Mouse (Mus musculus) adrenal gland, adult (tissue): ENCODE data around the gene Car9.

Experiments
- DNase-seq, 2 experiments: peaks; one replicate each; pipeline ENCODE4 v3.0.0; 2022 to 2023; ENCODE audit warnings: low spot score in 1 of 2; ENCODE audit not compliant: inconsistent age in 2 of 2

Car9 gene

DNA sequence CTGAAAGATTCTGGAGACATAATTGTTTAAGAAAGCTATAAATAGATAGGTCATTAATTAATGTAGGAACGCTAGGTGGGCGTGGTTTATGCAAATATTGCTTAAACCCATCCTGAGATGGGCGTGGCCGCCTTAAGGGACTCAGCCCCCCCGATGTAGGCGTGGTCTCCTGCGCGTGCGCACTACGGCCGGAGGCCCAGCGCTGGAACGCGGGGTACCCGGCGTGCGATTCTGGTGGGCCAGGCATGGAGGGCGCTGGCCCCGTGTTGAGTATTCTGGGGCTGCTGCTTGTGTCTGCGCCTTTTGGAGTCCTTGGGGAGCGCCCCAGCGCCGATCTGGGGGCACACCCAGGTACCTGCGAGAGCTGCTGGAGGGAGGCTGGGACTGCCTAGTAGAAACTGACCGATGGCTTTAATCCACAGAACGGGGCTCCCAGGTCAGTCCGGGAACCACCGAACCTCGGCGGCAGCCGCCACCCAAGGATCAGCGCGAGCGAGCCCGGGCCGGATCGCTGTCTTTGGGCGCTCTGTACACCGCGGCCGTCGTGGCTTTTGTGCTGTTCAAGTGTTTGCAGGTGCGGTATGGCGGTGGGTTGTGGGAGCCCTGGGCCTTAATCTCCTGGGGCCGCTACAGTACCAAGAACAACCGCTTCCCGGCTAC is 13.4 kb upstream of the Car9 start:
- peak; percentile 97 to 100 for DNase-seq

DNA sequence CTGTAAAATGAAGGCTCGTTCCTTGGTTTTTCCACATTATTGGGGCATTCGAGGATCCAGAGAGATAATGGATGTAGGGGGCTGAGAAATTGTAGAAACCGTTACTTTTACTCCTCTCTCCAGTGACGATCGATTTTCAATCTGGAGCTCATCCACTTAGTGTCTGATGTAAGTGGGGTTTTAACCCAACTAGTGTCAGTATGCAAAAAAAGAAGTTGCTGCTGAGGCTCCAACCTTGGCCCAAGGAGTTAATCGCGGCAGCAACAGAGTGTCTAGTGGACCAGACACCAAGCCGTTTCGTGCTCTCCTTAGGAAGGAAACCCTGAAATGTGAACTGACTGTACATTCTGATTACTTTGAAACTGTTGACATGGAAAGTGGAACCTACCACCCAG is 12.9 kb upstream of the Car9 start:
- no peak for DNase-seq

- DNase-seq, result no peak
Measured at GRCm38 (mm10) chr4:43496587-43496986, 10.2 kb upstream of the Car9 start.

GRCm38 (mm10) chr4:43497405-43497804 is 9.4 kb upstream of the Car9 start:
- no peak for DNase-seq

DNA sequence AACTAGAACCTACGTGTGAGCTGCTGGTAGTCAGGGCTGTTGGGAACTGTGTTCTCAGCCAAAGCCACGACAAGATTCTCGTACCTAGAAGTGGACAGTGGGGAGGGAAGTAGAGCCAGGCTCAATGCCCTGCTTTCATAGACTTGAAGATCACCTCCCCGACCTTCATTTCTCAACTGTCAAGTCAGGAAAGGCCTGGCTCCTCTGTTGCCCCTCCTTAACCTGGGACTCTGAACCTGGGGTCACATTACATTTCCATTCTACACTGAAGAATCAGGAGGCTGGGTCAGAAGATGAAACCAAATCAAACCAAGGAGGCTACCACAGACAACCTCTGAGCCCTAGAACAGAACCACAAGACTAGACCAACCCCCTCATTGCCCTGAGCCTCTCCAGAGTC is 8.8 kb upstream of the Car9 start:
- DNase-seq, result no peak

GRCm38 (mm10) chr4:43498983-43499382 is 7.8 kb upstream of the Car9 start:
- peak in 1 of 2 experiments; percentile 55 for DNase-seq

DNA sequence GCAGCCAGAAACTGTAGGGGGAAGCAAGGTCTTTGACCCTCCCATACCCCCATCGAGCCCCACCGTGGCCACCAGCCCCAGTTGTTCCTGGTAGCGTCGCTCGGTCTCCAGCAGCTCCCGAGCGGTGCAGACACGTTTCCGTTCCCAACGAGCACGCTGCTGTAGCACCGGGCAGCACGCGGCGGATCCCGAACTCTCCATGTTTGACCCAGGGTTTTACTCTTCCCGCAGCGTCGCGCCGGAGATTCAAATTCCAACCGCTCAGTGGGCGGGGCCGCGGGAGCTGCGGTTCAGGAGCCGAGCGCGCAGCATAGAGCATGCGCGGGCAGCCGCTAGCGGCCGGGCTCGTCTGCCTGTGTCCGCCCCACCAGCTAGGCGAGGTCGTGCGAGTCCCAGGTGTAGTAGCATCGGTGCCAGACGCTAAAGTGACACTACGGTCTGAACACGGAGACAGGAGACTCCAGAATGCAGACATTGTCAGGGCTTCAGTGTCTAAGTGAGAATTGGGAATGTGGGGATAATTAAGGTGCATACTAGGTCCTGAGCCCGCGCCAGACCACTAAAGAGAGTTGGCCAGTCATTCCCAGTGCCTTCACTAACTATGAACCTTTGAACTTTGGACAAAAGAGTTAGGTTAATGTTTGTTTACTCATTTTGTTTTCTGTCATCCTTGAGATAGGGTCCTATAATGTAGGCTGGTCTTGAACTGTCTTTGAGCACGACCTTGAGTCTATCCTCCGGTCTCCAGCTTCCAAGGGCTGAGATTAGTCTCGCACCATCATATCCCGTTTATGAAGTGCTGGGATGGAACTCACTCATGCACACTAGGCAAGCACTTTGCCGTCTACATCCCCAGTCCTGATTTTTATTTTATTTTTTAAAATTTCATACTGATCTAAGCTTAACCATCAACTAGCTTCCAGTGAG is 7.1 kb upstream of the Car9 start, which contains the start of gene Arhgef39:
Gene Arhgef39 (minus strand): TSS at position 289 of the 927 bp plus-strand sequence.
- peak; percentile 87 to 93 for DNase-seq

- no peak for DNase-seq
Measured at GRCm38 (mm10) chr4:43503041-43503440, 3.7 kb upstream of the Car9 start.

- no peak for DNase-seq
Measured at GRCm38 (mm10) chr4:43503506-43503905, 3.3 kb upstream of the Car9 start.

- DNase-seq, result no peak
Measured at GRCm38 (mm10) chr4:43504269-43504668, 2.5 kb upstream of the Car9 start.

GRCm38 (mm10) chr4:43506074-43506473 is 692 bp upstream of the Car9 start:
- DNase-seq, result no peak

DNA sequence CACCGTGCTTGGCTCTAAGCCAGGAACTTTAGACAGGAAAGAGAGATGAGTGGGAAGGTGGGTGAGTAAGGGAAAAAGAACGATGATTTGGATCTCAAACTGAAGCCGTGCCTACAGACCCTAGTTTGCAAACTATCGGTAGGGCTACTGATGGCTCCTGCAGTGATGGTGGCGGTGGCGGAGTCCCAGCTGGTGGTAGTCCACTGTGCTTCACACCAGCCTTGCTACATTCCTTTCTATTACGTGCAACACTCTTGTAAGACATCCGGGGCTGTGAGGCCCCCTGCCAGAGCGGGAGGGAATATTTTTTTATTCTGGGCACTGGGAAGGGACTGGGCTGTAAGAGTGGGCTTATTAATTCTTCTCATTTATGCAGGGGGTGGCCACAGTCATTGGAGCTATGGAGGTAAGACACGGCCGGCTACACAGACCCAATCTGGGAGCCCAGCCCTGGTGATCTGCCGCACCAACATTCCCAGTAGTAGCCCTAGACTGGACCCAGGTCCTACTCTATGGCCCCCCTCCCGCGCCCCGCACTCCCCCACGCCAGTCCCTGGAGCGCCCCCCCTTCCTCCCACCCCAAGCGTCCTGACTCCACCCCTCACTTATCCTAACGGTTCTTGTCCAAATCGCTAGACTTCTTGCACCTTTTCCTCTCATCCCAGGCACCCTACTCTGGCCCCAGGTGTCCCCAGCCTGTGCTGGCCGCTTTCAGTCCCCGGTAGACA is 1.3 kb downstream of the Car9 start:
- peak in 1 of 2 experiments; percentile 48 for DNase-seq

GRCm38 (mm10) chr4:43508666-43508997 is 1.9 kb downstream of the Car9 start:
- peak; percentile 75 to 91 for DNase-seq

GRCm38 (mm10) chr4:43509109-43509508 is 2.3 kb downstream of the Car9 start:
- DNase-seq, result no peak

- no peak for DNase-seq
Measured at GRCm38 (mm10) chr4:43511675-43512454, 5.1 kb downstream of the Car9 start.

DNA sequence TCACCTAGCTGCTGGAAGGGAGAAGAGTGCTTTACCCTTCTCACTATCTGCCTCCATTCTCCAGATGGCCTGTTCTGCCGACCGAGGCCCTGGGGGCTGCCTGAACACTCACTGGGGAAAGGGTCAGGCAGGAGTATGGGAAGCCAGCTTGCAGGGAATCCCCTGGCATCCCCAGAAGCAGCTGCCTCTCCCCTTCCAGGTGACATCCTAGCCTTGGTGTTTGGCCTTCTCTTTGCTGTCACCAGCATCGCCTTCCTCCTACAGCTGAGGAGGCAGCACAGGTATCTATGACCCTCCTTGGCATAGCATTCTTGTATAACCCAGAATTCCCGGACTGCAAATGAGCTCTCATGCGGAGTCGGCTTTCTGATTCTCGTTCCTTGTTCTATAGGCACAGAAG is 5.9 kb downstream of the Car9 start:
- no peak for DNase-seq

DNA sequence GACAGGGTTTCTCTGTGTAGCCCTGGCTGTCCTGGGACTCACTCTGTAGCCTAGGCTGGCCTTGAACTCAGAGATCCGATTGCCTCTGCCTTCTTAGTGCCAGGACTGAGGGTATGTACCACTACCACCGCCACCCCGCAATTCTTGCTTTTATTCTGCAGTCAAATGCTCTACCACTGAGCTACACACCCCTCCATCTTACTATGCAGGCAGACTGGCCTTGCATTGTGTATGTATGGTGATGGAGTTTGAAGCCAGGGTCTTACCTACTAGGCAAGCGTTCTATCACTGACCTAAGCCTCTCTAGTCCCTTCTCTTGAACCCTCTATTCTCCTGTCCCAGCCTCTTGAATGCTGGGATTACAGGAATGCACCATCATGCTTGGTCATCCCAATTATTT is 6.5 kb downstream of the Car9 start:
- DNase-seq, result no peak

GRCm38 (mm10) chr4:43513791-43514190 is 7.0 kb downstream of the Car9 start:
- DNase-seq, result no peak

DNA sequence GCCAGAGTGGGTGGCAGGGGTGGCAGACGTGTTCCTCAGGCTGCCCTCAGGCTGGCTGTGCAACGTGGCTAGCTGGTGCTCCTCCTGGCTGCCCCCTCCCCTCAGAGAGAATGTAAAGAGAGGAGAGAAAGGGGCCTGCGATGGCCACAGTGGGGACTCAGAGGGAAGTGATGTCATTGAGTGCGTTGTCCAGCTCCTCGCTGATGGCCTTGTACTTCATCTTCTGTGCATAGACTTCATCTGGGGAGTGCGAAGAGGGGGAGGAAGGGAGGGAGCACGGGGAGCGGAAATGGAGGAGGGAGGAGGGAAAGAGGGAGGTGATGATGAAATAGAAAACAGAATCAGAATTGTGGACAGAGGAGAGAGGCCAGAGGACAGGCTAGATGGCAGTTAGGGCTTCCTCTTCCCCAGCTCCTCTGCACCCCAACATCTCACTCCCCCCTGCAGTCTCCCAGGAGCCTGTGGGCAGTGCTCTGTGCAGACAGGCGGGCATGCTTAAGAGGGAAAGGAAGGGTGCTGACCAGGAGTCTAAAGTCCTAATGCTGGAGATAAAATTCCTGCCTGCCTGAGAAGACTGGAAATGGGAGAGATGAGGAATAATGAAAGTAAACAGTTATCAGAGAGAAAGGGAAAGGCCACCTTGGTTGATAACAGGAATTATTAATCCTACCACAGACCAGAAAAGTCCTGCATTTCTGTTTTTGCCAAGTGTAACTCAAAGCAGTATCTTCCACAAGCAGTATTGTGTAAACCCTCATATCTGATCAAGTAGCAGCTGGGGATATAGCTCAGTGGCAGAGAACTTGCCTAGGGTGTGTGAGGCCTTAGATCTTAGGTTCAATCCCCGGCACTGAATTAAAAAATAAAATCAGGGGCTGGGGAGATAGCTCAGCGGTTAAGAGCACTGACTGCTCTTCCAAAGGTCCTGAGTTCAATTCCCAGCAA is 9.3 kb downstream of the Car9 start:
- DNase-seq, result peak; percentile 50 to 72

DNA sequence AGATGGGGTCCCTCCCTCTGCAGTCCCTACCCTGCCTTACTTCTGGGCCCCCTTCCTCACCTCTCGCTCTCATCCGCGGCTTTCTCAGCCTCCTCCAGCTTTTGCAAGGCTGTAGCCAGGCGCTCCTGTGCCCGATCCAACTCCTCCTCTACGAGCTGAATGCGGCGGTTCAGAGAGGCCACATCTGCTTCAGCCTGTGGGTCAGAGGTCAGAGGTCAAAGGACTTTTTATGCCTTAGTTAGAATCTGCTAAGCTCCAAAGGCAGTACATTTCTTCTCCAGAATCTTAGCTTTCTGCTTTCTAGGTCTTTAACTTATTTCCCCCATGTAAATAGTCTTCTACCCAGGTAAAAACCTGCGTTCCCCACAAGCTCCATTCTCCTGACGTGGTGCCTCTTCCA is 12.8 kb downstream of the Car9 start:
- DNase-seq, result no peak
